Mouse (Mus musculus) midbrain, embryonic 13.5 days (tissue): ENCODE measurements around the gene Sox11. TPM values are rescaled to one million over a fixed set of nuclear protein-coding genes. Genes with fewer than 3 reads are reported as not detected.

Experiments used
- ATAC-seq: fragments of 200-750 bp; cut with Nextera tagmentation; 2 replicates; pipeline ENCODE4 v1.8.0; 2017; ENCODE audit warnings: mild to moderate bottlenecking, moderate TSS enrichment, moderate library complexity
- H3K27ac ChIP-seq: fragments of 300-500 bp; sonication (generic); 2 replicates; pipeline ENCODE4 v1.5.1; 2015; ENCODE audit warnings: inconsistent platforms, mild to moderate bottlenecking, moderate library complexity
- H3K27me3 ChIP-seq: fragments of 300-500 bp; sonication (generic); 2 replicates; pipeline ENCODE4 v1.6.1; 2015; ENCODE audit warnings: mild to moderate bottlenecking, inconsistent platforms
- H3K36me3 ChIP-seq: fragments of 300-500 bp; sonication (generic); 2 replicates; pipeline ENCODE4 v1.6.1; 2015; ENCODE audit warnings: mild to moderate bottlenecking, inconsistent platforms
- H3K4me1 ChIP-seq: fragments of 300-500 bp; sonication (generic); replicated peaks from 2 replicates; pipeline ENCODE4 v1.6.1; 2015; ENCODE audit warnings: inconsistent platforms
- H3K4me2 ChIP-seq: fragments of 300-500 bp; sonication (generic); replicated peaks from 2 replicates; pipeline ENCODE4 v1.6.1; 2015; ENCODE audit warnings: moderate library complexity, mild to moderate bottlenecking, inconsistent platforms
- H3K4me3 ChIP-seq: fragments of 300-500 bp; sonication (generic); replicated peaks from 2 replicates; pipeline ENCODE4 v1.5.1; 2015; ENCODE audit warnings: mild to moderate bottlenecking, inconsistent platforms
- H3K9ac ChIP-seq: fragments of 300-500 bp; sonication (generic); replicated peaks from 2 replicates; pipeline ENCODE4 v1.6.1; 2015; ENCODE audit warnings: mild to moderate bottlenecking, inconsistent platforms
- H3K9me3 ChIP-seq: fragments of 300-500 bp; sonication (generic); 2 replicates; pipeline ENCODE4 v1.6.1; 2016; ENCODE audit warnings: mild to moderate bottlenecking, inconsistent platforms
- WGBS: fragments of 180-500 bp; shearing (Covaris S2); methylation state at CpG from one replicate; pipeline ENCODE4 v1.1.7; 2015; 5-methylcytosine and 5-hydroxymethylcytosine counted together
- polyA plus RNA-seq: library from polyadenylated mRNA; unstranded; fragments of >200 nt; fragmentation: Nextera tagmentation; extraction: Ambion mirVana; gene quantifications from 2 replicates; pipeline ENCODE4 v1.2.1, GENCODE M21; 2015

Sox11 gene
- polyA plus RNA-seq, 1 experiment from 2014 or later: 748 TPM

DNA sequence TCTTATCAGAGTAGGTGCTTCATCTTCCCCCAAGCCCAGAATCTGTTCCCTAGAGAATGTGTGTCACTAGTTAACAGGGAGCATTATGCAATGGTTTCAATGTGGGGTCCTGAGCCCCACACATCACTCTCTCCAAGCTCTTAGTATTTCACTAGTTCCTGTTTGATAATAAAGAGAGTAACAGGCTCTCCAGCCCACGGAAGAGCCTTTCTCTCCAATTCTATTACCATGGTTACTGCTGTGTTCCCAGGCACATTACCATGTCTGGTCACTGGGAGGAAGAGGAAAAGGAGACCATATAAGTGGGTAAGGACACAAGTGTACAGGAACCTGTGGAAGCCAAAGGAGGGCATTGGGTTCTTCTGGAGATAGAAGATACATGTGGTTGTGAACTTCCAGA lies 19.0 kb downstream of the Sox11 start:
- 38% methylated on average over 1 of the region's 1 CpGs for WGBS
- Histone ChIP-seq H3K4me1 (0 out of 2 replicates have a peak, but pooled peaks cover 4% of the 10 kb centered on the region), H3K9me3 (no peaks in the 10 kb centered on the region), H3K9ac (no peak overlapping the region), H3K4me3 (no peak overlapping the region), H3K36me3 (no peaks in the 10 kb centered on the region), H3K4me2 (no peak overlapping the region), H3K27me3 (no peaks in the 10 kb centered on the region), H3K27ac (no peak overlapping the region)
- ATAC-seq: no peak

GRCm38 (mm10) chr12:27320705-27321104 lies 21.7 kb downstream of the Sox11 start:
- H3K27me3 ChIP-seq: no peaks in the 10 kb centered on the region
- no peak for ATAC-seq
- H3K4me3 ChIP-seq: no peak overlapping the region
- no peaks in the 10 kb centered on the region for H3K36me3 ChIP-seq
- no peak overlapping the region for H3K27ac ChIP-seq
- H3K9me3 ChIP-seq: no peaks in the 10 kb centered on the region
- H3K4me2 ChIP-seq: no peak overlapping the region
- no peak overlapping the region for H3K9ac ChIP-seq
- 0 out of 2 replicates have a peak, but pooled peaks cover 4% of the 10 kb centered on the region for H3K4me1 ChIP-seq

- H3K9me3 ChIP-seq: no peaks in the 10 kb centered on the region
- H3K4me1 ChIP-seq: peaks cover 12% of the 10 kb centered on the region
- H3K36me3 ChIP-seq: no peaks in the 10 kb centered on the region
- no peak overlapping the region for H3K4me3 ChIP-seq
- no peak for ATAC-seq
- H3K27ac ChIP-seq: no peak overlapping the region
- 88% methylated on average over 8 of the region's 8 CpGs for WGBS
- no peak overlapping the region for H3K9ac ChIP-seq
- H3K4me2 ChIP-seq: no peak overlapping the region
- no peaks in the 10 kb centered on the region for H3K27me3 ChIP-seq
Measured at GRCm38 (mm10) chr12:27312985-27313384, 29.4 kb downstream of the Sox11 start.

GRCm38 (mm10) chr12:27311854-27312466 lies 30.4 kb downstream of the Sox11 start:
- H3K4me2 ChIP-seq: no peak overlapping the region
- no peak overlapping the region for H3K9ac ChIP-seq
- no peaks in the 10 kb centered on the region for H3K9me3 ChIP-seq
- 14% methylated on average over 9 of the region's 9 CpGs for WGBS
- no peaks in the 10 kb centered on the region for H3K36me3 ChIP-seq
- ATAC-seq: no peak
- no peak overlapping the region for H3K4me3 ChIP-seq
- H3K27me3 ChIP-seq: no peaks in the 10 kb centered on the region
- no peak overlapping the region for H3K27ac ChIP-seq
- H3K4me1 ChIP-seq: peaks cover 12% of the 10 kb centered on the region

GRCm38 (mm10) chr12:27311316-27311832 lies 31.0 kb downstream of the Sox11 start:
- 42% methylated on average over 5 of the region's 5 CpGs for WGBS

DNA sequence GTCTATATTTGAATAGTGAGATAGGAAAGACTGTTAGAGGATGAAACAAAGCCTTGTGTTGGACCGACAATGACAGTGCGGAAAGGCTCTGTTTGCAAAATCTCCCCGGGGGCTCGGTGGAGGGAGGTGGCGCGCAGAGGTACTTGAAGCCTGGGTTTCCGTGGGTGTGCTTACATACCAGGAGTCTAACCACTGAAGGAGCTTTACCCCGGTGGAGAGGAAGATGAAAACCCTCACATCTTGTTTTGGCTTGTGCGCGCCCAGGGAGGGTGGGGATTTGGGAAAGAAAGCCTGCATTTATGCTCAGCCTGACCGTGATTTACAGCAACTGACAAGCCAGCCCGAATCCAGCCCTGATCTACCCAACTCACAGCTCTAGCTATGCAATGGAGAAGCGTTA lies 31.7 kb downstream of the Sox11 start:
- peaks cover 12% of the 10 kb centered on the region for H3K4me1 ChIP-seq
- no peak overlapping the region for H3K4me3 ChIP-seq
- H3K9me3 ChIP-seq: no peaks in the 10 kb centered on the region
- H3K36me3 ChIP-seq: no peaks in the 10 kb centered on the region
- H3K9ac ChIP-seq: no peak overlapping the region
- H3K4me2 ChIP-seq: no peak overlapping the region
- ATAC-seq: no peak
- WGBS: 86% methylated on average over 13 of the region's 13 CpGs
- H3K27me3 ChIP-seq: no peaks in the 10 kb centered on the region
- no peak overlapping the region for H3K27ac ChIP-seq

More at GRCm38 (mm10) chr12:27311316-27311832, 31.0 kb downstream of the Sox11 start:
- H3K36me3 ChIP-seq: no peaks in the 10 kb centered on the region
- no peak overlapping the region for H3K4me3 ChIP-seq
- ATAC-seq: no peak
- peaks cover 12% of the 10 kb centered on the region for H3K4me1 ChIP-seq
- H3K27ac ChIP-seq: no peak overlapping the region
- H3K4me2 ChIP-seq: no peak overlapping the region
- no peaks in the 10 kb centered on the region for H3K27me3 ChIP-seq
- H3K9me3 ChIP-seq: no peaks in the 10 kb centered on the region
- no peak overlapping the region for H3K9ac ChIP-seq

DNA sequence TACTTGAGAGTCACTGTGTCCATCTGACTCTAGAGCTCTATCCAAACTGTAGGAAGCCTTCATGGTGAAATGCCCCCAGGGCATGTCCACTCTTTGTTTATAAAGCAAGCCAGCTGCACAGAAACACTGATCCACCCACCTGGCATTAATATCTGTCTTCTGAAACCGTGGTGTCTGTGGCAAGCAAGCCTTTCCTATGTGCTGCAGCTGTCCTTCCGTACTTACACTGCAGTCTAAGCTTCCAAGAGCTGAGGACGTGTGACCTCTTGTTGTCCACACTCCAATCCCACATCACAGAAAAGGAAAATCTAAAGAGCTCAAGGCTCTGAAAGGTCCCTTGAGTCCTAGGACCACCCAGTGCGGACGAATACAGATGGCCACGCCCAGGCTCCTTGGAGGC lies 32.4 kb downstream of the Sox11 start:
- H3K9me3 ChIP-seq: no peaks in the 10 kb centered on the region
- no peaks in the 10 kb centered on the region for H3K36me3 ChIP-seq
- H3K27ac ChIP-seq: no peak overlapping the region
- 84% methylated on average over 6 of the region's 6 CpGs for WGBS
- H3K27me3 ChIP-seq: no peaks in the 10 kb centered on the region
- no peak for ATAC-seq
- H3K9ac ChIP-seq: no peak overlapping the region
- peaks cover 13% of the 10 kb centered on the region for H3K4me1 ChIP-seq
- no peak overlapping the region for H3K4me2 ChIP-seq
- no peak overlapping the region for H3K4me3 ChIP-seq

- H3K4me1 ChIP-seq: peaks cover 7% of the 10 kb centered on the region
- H3K9me3 ChIP-seq: no peaks in the 10 kb centered on the region
- WGBS: 62% methylated on average over 2 of the region's 2 CpGs
- H3K36me3 ChIP-seq: no peaks in the 10 kb centered on the region
- no peak overlapping the region for H3K4me3 ChIP-seq
- 0 out of 2 replicates have a peak overlapping the region, but pooled peaks have one; percentile 26 for H3K27ac ChIP-seq
- no peaks in the 10 kb centered on the region for H3K27me3 ChIP-seq
- H3K4me2 ChIP-seq: no peak overlapping the region
- ATAC-seq: no peak; the same call in 1 of the 2 replicates
- H3K9ac ChIP-seq: no peak overlapping the region
Measured at GRCm38 (mm10) chr12:27304713-27305437, 37.5 kb downstream of the Sox11 start.

GRCm38 (mm10) chr12:27303190-27303589 lies 39.2 kb downstream of the Sox11 start:
- Histone ChIP-seq H3K4me3 (no peak overlapping the region), H3K4me2 (no peak overlapping the region), H3K9ac (no peak overlapping the region), H3K27me3 (no peaks in the 10 kb centered on the region), H3K4me1 (peaks cover 7% of the 10 kb centered on the region), H3K9me3 (no peaks in the 10 kb centered on the region), H3K27ac (no peak overlapping the region), H3K36me3 (no peaks in the 10 kb centered on the region)
- 83% methylated on average over 6 of the region's 6 CpGs for WGBS
- ATAC-seq: no peak

- no peak for ATAC-seq
- no peak overlapping the region for H3K4me2 ChIP-seq
- no peak overlapping the region for H3K4me3 ChIP-seq
- no peaks in the 10 kb centered on the region for H3K36me3 ChIP-seq
- H3K9ac ChIP-seq: no peak overlapping the region
- H3K4me1 ChIP-seq: peaks cover 6% of the 10 kb centered on the region
- H3K27me3 ChIP-seq: no peaks in the 10 kb centered on the region
- H3K27ac ChIP-seq: no peak overlapping the region
- H3K9me3 ChIP-seq: no peaks in the 10 kb centered on the region
- 84% methylated on average over 3 of the region's 3 CpGs for WGBS
Measured at GRCm38 (mm10) chr12:27298721-27299120, 43.7 kb downstream of the Sox11 start.

DNA sequence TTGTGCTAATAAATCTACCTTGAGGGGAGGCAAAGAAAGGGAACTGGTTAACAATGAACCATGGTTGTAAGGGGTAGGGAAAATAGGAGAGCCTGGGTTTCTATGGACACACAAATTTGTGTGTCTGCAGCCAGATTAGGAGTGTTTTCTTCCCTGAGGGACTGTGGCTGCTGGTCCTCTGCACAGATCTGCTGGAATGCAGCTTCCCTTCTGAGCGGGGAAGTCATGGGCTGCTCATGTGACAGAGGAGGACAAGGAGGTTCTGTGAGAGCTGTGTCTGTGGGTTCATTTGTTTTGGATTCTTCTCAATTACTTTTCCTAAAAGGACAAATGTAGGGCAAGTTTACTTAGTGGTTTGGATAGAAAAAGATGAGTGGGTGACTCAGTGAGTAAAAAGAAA lies 48.2 kb downstream of the Sox11 start:
- Histone ChIP-seq H3K4me1 (peaks cover 18% of the 10 kb centered on the region), H3K9ac (no peak overlapping the region), H3K4me3 (no peak overlapping the region), H3K27me3 (no peaks in the 10 kb centered on the region), H3K27ac (peak overlapping the region; percentile 63), H3K9me3 (no peaks in the 10 kb centered on the region), H3K36me3 (no peaks in the 10 kb centered on the region), H3K4me2 (no peak overlapping the region)
- 52% methylated on average over 1 of the region's 1 CpGs for WGBS
- ATAC-seq: no peak

GRCm38 (mm10) chr12:27293736-27294135 lies 48.6 kb downstream of the Sox11 start:
- no peak overlapping the region for H3K4me3 ChIP-seq
- H3K36me3 ChIP-seq: no peaks in the 10 kb centered on the region
- 62% methylated on average over 10 of the region's 10 CpGs for WGBS
- peak overlapping the region; percentile 63 for H3K27ac ChIP-seq
- 0 out of 2 replicates have a peak, but pooled peaks have one; percentile 37 for ATAC-seq
- H3K9ac ChIP-seq: 0 out of 2 replicates have a peak overlapping the region, but pooled peaks have one; percentile 32
- no peaks in the 10 kb centered on the region for H3K9me3 ChIP-seq
- peaks cover 18% of the 10 kb centered on the region for H3K4me1 ChIP-seq
- H3K27me3 ChIP-seq: no peaks in the 10 kb centered on the region
- H3K4me2 ChIP-seq: no peak overlapping the region
